Mouse (Mus musculus) forebrain, postnatal 0 days (tissue): ENCODE data around the gene Farp1. TPM values are rescaled to one million over a fixed set of nuclear protein-coding genes. Genes with fewer than 3 reads are reported as not detected.

Experiments
- ATAC-seq: fragments of 200-750 bp; cut with Nextera tagmentation; 2 replicates; pipeline ENCODE4 v1.8.0; 2017; ENCODE audit warnings: mild to moderate bottlenecking, moderate library complexity
- DNase-seq: peaks from one replicate; pipeline ENCODE4 v3.0.0-alpha.2; 2015
- H3K27ac ChIP-seq: fragments of 300-500 bp; sonication (generic); 2 replicates; pipeline ENCODE4 v1.5.1; 2014; ENCODE audit warnings: low read depth, mild to moderate bottlenecking, antibody characterized with exemption, low read length, moderate library complexity, mixed read lengths
- H3K27me3 ChIP-seq: fragments of 300-500 bp; sonication (generic); 2 replicates; pipeline ENCODE4 v1.6.1; 2014; ENCODE audit warnings: mild to moderate bottlenecking, low read length, mixed read lengths; ENCODE audit not compliant: insufficient read depth
- H3K36me3 ChIP-seq: fragments of 300-500 bp; sonication (generic); 2 replicates; pipeline ENCODE4 v1.6.1; 2014; ENCODE audit warnings: mild to moderate bottlenecking, moderate library complexity; ENCODE audit not compliant: insufficient read depth
- H3K4me1 ChIP-seq: fragments of 300-500 bp; sonication (generic); 2 replicates; pipeline ENCODE4 v1.6.1; 2014; ENCODE audit warnings: antibody characterized with exemption; ENCODE audit not compliant: insufficient read depth
- H3K4me2 ChIP-seq: fragments of 300-500 bp; sonication (generic); 2 replicates; pipeline ENCODE4 v1.6.1; 2014; ENCODE audit warnings: low read depth, mild to moderate bottlenecking, moderate library complexity
- H3K4me3 ChIP-seq: fragments of 300-500 bp; sonication (generic); 2 replicates; pipeline ENCODE4 v1.5.1; 2014; ENCODE audit warnings: low read depth, low read length, mixed read lengths
- H3K9ac ChIP-seq: fragments of 300-500 bp; sonication (generic); 2 replicates; pipeline ENCODE4 v1.6.1; 2014; ENCODE audit warnings: mild to moderate bottlenecking
- H3K9me3 ChIP-seq: fragments of 300-500 bp; sonication (generic); 2 replicates; pipeline ENCODE4 v1.6.1; 2016; ENCODE audit warnings: low read length
- CTCF ChIP-seq: sonication (generic); IDR thresholded peaks from 2 replicates; pipeline ENCODE4 v1.5.1; 2016; ENCODE audit warnings: antibody characterized with exemption, control low read depth, low read depth
- WGBS: fragments of 180-500 bp; shearing (Covaris S2); extraction: QIAGEN DNeasy Blood & Tissue Kit; methylation state at CpG from one replicate; pipeline ENCODE4 v1.1.7; 2014; 5-methylcytosine and 5-hydroxymethylcytosine counted together
- polyA plus RNA-seq: library from polyadenylated mRNA; unstranded; fragments of >200 nt; fragmentation: Nextera tagmentation; extraction: Ambion mirVana; gene quantifications from 2 replicates; pipeline ENCODE4 v1.2.1, GENCODE M21; 2015
- total RNA-seq: library from RNA; depleted of rRNA; stranded (reverse); fragments of >200 nt; gene quantifications from 2 replicates; pipeline ENCODE4 v1.2.3, GENCODE M21; 2014

The Farp1 gene
- total and polyA plus RNA-seq, 2 experiments from 2014 or later = 48.3 to 120 TPM

GRCm38 (mm10) chr14:121190386-121190785 lies 155.4 kb downstream of the Farp1 start:
- H3K4me2 ChIP-seq = no peak overlapping the region
- TF ChIP-seq CTCF = no peak
- 88% methylated on average over 9 of the region's 9 CpGs for WGBS
- no peaks in the 10 kb centered on the region for H3K27me3 ChIP-seq
- no peak overlapping the region for H3K4me3 ChIP-seq
- DNase-seq = no peak
- no peaks in the 10 kb centered on the region for H3K9me3 ChIP-seq
- no peak for ATAC-seq
- peaks cover 8% of the 10 kb centered on the region; the same call in 1 of the 2 replicates for H3K4me1 ChIP-seq
- H3K36me3 ChIP-seq = no peaks in the 10 kb centered on the region; the same call in 1 of the 2 replicates
- H3K9ac ChIP-seq = no peak overlapping the region
- no peak overlapping the region for H3K27ac ChIP-seq

DNA sequence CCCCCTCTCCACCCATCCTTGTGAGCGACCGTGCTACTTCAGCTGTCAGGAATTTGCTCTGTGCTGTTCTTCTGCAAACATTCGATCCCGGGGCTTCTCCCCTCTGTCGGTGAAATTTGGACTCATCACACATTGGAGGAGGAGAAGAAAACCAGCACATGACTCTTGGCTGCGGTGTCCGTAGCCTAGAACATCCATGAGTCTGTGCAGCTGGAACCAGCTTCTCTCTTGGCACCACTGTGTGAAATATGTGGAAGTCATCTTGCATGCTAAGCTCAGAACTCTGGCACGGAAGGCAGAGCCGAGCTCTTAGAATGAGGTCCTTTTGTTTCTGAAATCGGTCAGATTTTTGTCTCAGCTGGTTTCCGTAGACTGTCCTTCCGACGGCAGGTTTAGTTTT lies 156.7 kb downstream of the Farp1 start:
- H3K27me3 ChIP-seq = no peaks in the 10 kb centered on the region
- H3K4me3 ChIP-seq = no peak overlapping the region
- H3K9me3 ChIP-seq = no peaks in the 10 kb centered on the region
- 32% methylated on average over 13 of the region's 13 CpGs for WGBS
- peak overlapping the region; percentile 76 for H3K27ac ChIP-seq
- peak; percentile 68 for DNase-seq
- TF ChIP-seq CTCF = 0 out of 2 replicates have a peak, but pooled peaks have one; percentile 9
- peaks cover 8% of the 10 kb centered on the region; the same call in 1 of the 2 replicates for H3K4me1 ChIP-seq
- no peak overlapping the region; the same call in 1 of the 2 replicates for H3K9ac ChIP-seq
- ATAC-seq = peak; percentile 87
- no peaks in the 10 kb centered on the region; the same call in 1 of the 2 replicates for H3K36me3 ChIP-seq
- H3K4me2 ChIP-seq = peak overlapping the region; percentile 15; the same call in 1 of the 2 replicates

DNA sequence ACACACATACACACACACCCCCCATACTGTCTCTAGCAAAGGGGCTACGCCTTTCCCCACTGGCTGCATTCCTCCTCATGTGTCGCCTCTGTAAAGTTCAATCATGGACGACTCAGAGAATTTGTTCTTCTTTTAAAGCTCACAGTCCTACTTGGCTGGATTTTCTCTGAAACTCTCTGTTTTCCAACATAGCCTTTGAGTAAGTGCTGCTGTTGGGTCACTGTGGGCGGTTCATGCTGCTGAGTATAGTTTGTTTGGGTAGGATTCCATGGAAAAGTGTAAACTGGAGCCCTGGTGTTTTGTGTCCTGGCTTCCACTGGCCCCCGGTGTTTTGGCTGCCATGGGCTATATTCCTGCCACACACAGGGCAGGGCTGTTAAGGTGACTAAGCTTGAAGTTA lies 157.4 kb downstream of the Farp1 start:
- no peak for TF ChIP-seq CTCF
- ATAC-seq (no peak), DNase-seq (no peak)
- Histone ChIP-seq H3K9ac (no peak overlapping the region), H3K27ac (peak overlapping the region; percentile 76; the same call in 1 of the 2 replicates), H3K4me2 (no peak overlapping the region), H3K4me1 (peaks cover 8% of the 10 kb centered on the region; the same call in 1 of the 2 replicates), H3K9me3 (no peaks in the 10 kb centered on the region), H3K4me3 (no peak overlapping the region), H3K36me3 (no peaks in the 10 kb centered on the region; the same call in 1 of the 2 replicates), H3K27me3 (no peaks in the 10 kb centered on the region)
- 44% methylated on average over 5 of the region's 5 CpGs for WGBS

GRCm38 (mm10) chr14:121193981-121194380 lies 159.0 kb downstream of the Farp1 start:
- Histone ChIP-seq H3K9ac (no peak overlapping the region), H3K27ac (no peak overlapping the region), H3K27me3 (no peaks in the 10 kb centered on the region), H3K36me3 (no peaks in the 10 kb centered on the region), H3K4me3 (no peak overlapping the region), H3K4me1 (peaks cover 14% of the 10 kb centered on the region; the same call in 1 of the 2 replicates), H3K9me3 (no peaks in the 10 kb centered on the region), H3K4me2 (no peak overlapping the region)
- no peak for TF ChIP-seq CTCF
- 88% methylated on average over 2 of the region's 2 CpGs for WGBS
- DNase-seq (no peak), ATAC-seq (no peak)

GRCm38 (mm10) chr14:121198915-121199572 lies 164.0 kb downstream of the Farp1 start:
- DNase-seq = peak; percentile 73
- no peaks in the 10 kb centered on the region for H3K36me3 ChIP-seq
- TF ChIP-seq CTCF = no peak
- peak overlapping the region; percentile 57; the same call in 1 of the 2 replicates for H3K27ac ChIP-seq
- WGBS = 30% methylated on average over 14 of the region's 14 CpGs
- H3K4me3 ChIP-seq = no peak overlapping the region
- no peaks in the 10 kb centered on the region for H3K9me3 ChIP-seq
- H3K4me2 ChIP-seq = no peak overlapping the region
- H3K9ac ChIP-seq = no peak overlapping the region
- H3K4me1 ChIP-seq = peaks cover 12% of the 10 kb centered on the region; the same call in 1 of the 2 replicates
- ATAC-seq = peak; percentile 87
- H3K27me3 ChIP-seq = no peaks in the 10 kb centered on the region

DNA sequence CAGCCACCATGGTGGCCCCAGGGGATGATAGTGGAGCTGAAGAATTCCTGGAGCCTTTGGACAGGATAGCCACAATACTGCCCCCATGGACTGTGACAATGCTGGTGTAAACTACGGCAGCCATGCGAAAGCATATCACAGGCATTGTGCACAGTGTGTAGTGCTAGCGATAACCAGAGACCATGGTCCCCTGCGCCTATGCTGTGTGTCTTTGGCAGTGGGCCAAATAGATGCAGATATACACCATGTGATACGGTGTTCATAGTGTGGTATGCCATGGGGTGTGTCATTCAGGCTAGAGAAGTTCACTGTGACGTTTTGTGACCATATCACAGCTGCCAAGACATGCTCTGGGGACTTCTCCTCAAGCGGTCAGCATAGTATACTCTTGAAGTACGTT lies 164.8 kb downstream of the Farp1 start:
- no peak for TF ChIP-seq CTCF
- H3K4me2 ChIP-seq = no peak overlapping the region
- H3K9me3 ChIP-seq = no peaks in the 10 kb centered on the region
- no peaks in the 10 kb centered on the region for H3K36me3 ChIP-seq
- no peak for DNase-seq
- WGBS = 53% methylated on average over 8 of the region's 8 CpGs
- H3K9ac ChIP-seq = no peak overlapping the region
- peaks cover 12% of the 10 kb centered on the region; the same call in 1 of the 2 replicates for H3K4me1 ChIP-seq
- H3K4me3 ChIP-seq = no peak overlapping the region
- ATAC-seq = 0 out of 2 replicates have a peak, but pooled peaks have one; percentile 21
- peak overlapping the region; percentile 57; the same call in 1 of the 2 replicates for H3K27ac ChIP-seq
- no peaks in the 10 kb centered on the region for H3K27me3 ChIP-seq

GRCm38 (mm10) chr14:121200353-121200752 lies 165.4 kb downstream of the Farp1 start:
- H3K27me3 ChIP-seq = no peaks in the 10 kb centered on the region
- no peak for DNase-seq
- H3K4me1 ChIP-seq = peaks cover 12% of the 10 kb centered on the region; the same call in 1 of the 2 replicates
- H3K4me3 ChIP-seq = no peak overlapping the region
- no peak overlapping the region for H3K4me2 ChIP-seq
- no peak for ATAC-seq
- no peak overlapping the region for H3K9ac ChIP-seq
- no peak for TF ChIP-seq CTCF
- H3K27ac ChIP-seq = peak overlapping the region; percentile 57
- no peaks in the 10 kb centered on the region for H3K36me3 ChIP-seq
- H3K9me3 ChIP-seq = no peaks in the 10 kb centered on the region
- 72% methylated on average over 8 of the region's 8 CpGs for WGBS
